Mouse (Mus musculus) ES-Bruce4 (cell line): Measurements from ENCODE around the gene Plekho2. TPM values are rescaled to one million over a fixed set of nuclear protein-coding genes. Genes with fewer than 3 reads are reported as not detected.

Source experiments
- H3K27ac ChIP-seq: 2 replicates; pipeline ENCODE4 v1.5.1; 2012; ENCODE audit warnings: low read length, inconsistent platforms; ENCODE audit not compliant: insufficient read depth
- H3K27me3 ChIP-seq: 2 replicates; pipeline ENCODE4 v1.6.1; 2012; ENCODE audit warnings: mild to moderate bottlenecking, low read length, inconsistent platforms; ENCODE audit not compliant: control insufficient read depth, poor library complexity, insufficient read depth, severe bottlenecking
- H3K36me3 ChIP-seq: 2 replicates; pipeline ENCODE4 v1.6.1; 2012; ENCODE audit warnings: inconsistent platforms, mild to moderate bottlenecking, low read length, moderate library complexity; ENCODE audit not compliant: control insufficient read depth, poor library complexity, insufficient read depth, severe bottlenecking
- H3K4me1 ChIP-seq: one replicate; pipeline ENCODE4 v1.8.1; 2011; ENCODE audit warnings: low read length; ENCODE audit not compliant: control insufficient read depth, insufficient read depth
- H3K4me3 ChIP-seq: 2 replicates; pipeline ENCODE4 v1.5.1; 2011; ENCODE audit warnings: low read depth, mild to moderate bottlenecking, low read length
- H3K9ac ChIP-seq: 2 replicates; pipeline ENCODE4 v1.6.1; 2012; ENCODE audit warnings: low read depth, mild to moderate bottlenecking, inconsistent platforms; ENCODE audit not compliant: poor library complexity, severe bottlenecking
- H3K9me3 ChIP-seq: replicated peaks from 2 replicates; pipeline ENCODE4 v1.6.1; 2012; ENCODE audit warnings: mild to moderate bottlenecking, low read length, inconsistent platforms; ENCODE audit not compliant: control insufficient read depth, poor library complexity, insufficient read depth, severe bottlenecking
- CTCF ChIP-seq: IDR thresholded peaks from one replicate; pipeline ENCODE4 v1.8.1; 2011; ENCODE audit warnings: low read depth, low read length
- EP300 ChIP-seq: IDR thresholded peaks from 2 replicates; pipeline ENCODE4 v1.6.1; 2011; ENCODE audit warnings: low read depth, low read length; ENCODE audit not compliant: insufficient read depth
- POLR2A ChIP-seq: IDR thresholded peaks from one replicate; pipeline ENCODE4 v1.8.1; 2011; ENCODE audit warnings: low read length; ENCODE audit not compliant: insufficient read depth
- polyA plus RNA-seq: library from polyadenylated mRNA; stranded (reverse); fragments of >200 nt; gene quantifications from 2 replicates; pipeline ENCODE4 v1.2.4, GENCODE M21; 2011; ENCODE audit warnings: low read depth; ENCODE audit not compliant: missing spikeins, insufficient read depth, insufficient read length

The Plekho2 gene
- polyA plus RNA-seq, 1 experiment: 6.1 TPM

DNA sequence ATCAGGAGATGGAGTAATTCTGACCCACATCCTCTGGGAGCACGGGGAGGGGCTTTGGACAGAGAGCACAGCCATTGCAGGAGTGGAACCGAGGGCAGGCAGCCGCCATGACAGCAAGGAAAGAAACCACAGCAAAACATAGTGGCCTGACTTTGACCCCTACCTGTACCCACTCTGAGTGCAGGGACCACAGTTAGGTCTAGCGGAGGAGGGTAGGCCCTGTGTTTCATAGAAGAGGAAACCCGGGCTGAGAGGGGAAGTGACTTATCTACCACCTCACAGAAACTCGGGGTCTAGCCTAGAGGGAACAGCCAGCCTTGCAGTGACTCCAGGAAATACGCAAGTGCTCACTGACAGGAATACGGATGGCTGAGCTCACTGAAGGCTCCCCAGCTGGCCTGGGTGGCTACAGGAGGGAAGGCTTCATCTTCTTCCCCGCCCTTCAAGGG lies 1.0 kb downstream of the Plekho2 start:
- TF ChIP-seq CTCF: no peak
- TF ChIP-seq POLR2A: no peak
- TF ChIP-seq EP300: no peak
- peak overlapping the region; percentile 15; the same call in 1 of the 2 replicates for H3K9ac ChIP-seq
- no peaks in the 10 kb centered on the region for H3K4me1 ChIP-seq

DNA sequence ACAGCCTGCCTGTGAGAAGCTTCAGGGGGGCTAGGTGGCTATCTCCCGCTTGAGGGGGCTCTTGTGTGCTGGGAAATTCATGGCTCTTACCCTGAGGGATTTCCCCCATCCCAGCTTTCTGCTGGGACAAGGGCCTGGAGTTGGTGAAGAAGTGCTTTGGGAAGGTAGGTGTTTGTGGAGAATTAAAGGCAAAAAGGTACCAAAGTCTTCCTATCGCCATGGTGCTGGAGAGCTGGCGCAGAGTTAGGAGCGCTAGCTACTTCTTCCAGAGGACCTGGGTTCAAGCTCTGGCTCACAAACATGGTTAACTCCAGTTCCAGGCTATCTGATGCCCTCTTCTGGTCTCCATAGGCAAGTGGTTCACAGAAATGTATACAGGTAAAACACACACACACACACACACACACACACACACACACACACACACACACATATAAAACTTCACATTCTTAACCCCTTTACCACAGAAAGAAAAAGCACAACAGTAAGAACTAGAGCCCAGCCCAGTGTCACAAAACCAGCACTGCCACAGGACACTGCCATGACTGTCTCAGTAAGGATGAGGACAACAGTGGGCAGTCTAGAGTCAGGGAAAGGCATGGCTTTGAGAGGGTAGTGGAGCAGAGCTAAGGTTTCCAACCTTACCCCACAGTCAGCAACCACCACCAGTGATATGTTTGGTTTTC lies 2.2 kb downstream of the Plekho2 start:
- no peak for TF ChIP-seq CTCF
- TF ChIP-seq EP300: no peak
- no peak for TF ChIP-seq POLR2A
- H3K27me3 ChIP-seq: no peaks in the 10 kb centered on the region
- no peak overlapping the region for H3K27ac ChIP-seq
- no peaks in the 10 kb centered on the region for H3K36me3 ChIP-seq
- H3K4me1 ChIP-seq: no peaks in the 10 kb centered on the region
- H3K4me3 ChIP-seq: no peak overlapping the region
- H3K9me3 ChIP-seq: no peaks in the 10 kb centered on the region
- no peak overlapping the region for H3K9ac ChIP-seq

More for the DNA sequence above, 1.0 kb downstream of the Plekho2 start:
- Histone ChIP-seq H3K27ac (no peak overlapping the region), H3K4me3 (peak overlapping the region; percentile 35), H3K27me3 (no peaks in the 10 kb centered on the region), H3K9me3 (no peaks in the 10 kb centered on the region), H3K36me3 (no peaks in the 10 kb centered on the region)

DNA sequence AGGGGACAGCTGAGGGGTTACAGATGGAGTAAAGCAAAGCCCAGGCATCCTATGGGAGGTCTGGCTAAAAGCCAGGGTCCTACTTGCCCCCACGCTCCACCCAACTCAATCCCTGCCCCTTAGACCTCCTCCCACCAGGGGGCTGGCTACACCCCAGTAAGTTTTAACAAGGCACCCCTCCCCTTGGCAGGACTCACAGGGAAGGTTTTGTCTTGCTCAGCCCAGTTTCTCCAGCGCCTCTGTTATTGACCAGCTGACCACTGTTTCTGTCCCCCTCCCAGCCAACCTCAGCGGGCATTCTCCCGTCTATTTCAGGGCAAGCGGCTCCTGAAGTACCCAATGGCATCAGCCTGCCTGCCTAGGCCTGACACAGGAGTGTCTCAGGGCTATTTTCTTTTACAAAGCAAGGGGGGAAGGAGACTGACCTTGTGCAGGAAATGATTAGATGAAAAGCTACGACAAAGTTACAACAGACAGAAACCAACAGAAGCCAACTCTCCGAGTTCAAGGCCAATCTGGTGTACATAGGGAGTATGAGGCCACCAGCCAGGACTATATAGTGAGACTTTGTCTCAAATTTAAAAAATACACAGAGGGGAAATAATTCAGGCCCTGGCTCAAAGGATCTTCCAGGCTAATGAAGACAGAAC lies 2.9 kb downstream of the Plekho2 start:
- H3K9me3 ChIP-seq: no peaks in the 10 kb centered on the region
- H3K4me3 ChIP-seq: no peak overlapping the region
- no peak overlapping the region for H3K9ac ChIP-seq
- H3K27ac ChIP-seq: no peak overlapping the region
- TF ChIP-seq EP300: no peak
- TF ChIP-seq CTCF: no peak
- no peak for TF ChIP-seq POLR2A
- H3K36me3 ChIP-seq: no peaks in the 10 kb centered on the region
- H3K27me3 ChIP-seq: no peaks in the 10 kb centered on the region
- H3K4me1 ChIP-seq: no peaks in the 10 kb centered on the region

GRCm38 (mm10) chr9:65575393-65576196 lies 4.2 kb downstream of the Plekho2 start:
- no peak for TF ChIP-seq EP300
- no peak for TF ChIP-seq POLR2A
- no peak for TF ChIP-seq CTCF
- Histone ChIP-seq H3K36me3 (no peaks in the 10 kb centered on the region), H3K27me3 (no peaks in the 10 kb centered on the region), H3K4me1 (no peaks in the 10 kb centered on the region), H3K4me3 (no peak overlapping the region), H3K9ac (no peak overlapping the region), H3K27ac (no peak overlapping the region), H3K9me3 (no peaks in the 10 kb centered on the region)

DNA sequence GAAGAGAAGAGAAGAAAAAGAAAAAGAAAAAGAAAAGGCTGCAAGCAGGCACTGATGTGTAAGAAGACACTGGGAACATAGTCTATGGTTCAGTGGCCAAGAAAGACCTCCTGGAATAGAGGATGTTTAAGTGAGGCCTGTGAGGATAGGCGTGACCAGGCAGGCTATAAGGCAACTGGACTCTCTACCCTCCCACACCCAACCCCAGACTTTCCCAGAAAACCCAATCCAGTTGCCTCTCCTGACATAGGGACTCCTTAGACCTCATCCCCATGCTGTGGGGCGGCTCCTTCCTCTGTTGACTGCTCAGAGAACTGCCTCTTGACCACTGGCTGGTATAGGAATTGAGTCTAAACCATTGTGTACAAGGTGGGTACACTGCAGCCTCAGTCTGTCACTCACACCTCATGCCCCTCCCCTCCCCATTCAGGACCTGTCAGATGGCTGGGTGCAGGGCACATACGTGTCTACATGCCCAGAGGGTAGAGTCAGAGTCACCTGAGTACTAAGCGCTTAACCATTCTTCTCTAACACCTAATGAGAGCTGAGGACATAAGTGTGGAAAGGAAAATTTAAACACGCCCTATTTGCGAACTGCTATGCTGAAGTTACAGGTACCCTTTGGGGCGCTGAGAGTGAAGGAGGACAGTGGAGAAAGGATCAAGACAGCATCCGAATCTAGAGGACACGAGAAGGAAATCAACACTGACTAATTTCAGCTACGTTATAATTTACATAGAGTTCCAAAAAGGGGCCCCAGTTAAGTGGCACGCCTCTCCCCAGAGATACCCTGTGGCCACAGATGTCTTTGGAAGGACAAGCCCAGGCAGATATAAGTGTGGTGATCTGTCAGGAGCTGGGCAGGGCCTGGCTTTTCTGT lies 5.1 kb downstream of the Plekho2 start:
- H3K9me3 ChIP-seq: no peaks in the 10 kb centered on the region
- no peak for TF ChIP-seq CTCF
- TF ChIP-seq EP300: no peak
- TF ChIP-seq POLR2A: no peak

More for the DNA sequence above, 5.1 kb downstream of the Plekho2 start:
- Histone ChIP-seq H3K27ac (no peak overlapping the region), H3K36me3 (no peaks in the 10 kb centered on the region), H3K9ac (no peak overlapping the region), H3K4me1 (no peaks in the 10 kb centered on the region), H3K4me3 (no peak overlapping the region), H3K27me3 (no peaks in the 10 kb centered on the region)
